Mouse (Mus musculus): Measurements from ENCODE around the gene Card19.

DNA sequence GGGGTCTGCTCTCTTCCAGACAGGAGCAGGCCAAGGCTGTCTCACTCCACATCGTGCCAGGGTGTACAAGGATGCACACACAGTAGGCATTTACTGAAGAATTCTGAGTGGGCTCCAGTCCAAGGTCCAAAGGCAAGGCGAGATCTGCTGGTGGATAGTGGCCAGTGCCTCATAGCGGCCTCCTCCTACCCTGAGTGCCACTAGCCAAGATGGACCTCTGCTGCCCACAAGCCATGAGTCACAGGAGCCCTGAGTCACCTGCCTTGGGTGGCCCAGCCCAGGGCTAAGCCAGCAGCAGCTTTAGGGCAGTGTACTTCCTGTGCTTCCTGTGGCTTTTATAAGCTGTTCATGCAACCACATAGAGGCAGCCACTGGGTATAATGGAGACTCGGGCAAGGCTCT is 2.3 kb downstream of the Card19 start:
- TF ChIP-seq CTCF (conservative IDR thresholded peaks at IDR 0.05; ENCODE audit: low read length) (no peak), POU5F1 (IDR thresholded peaks at IDR 0.05; ENCODE audit: borderline replicate concordance, low read length) (no peak), NANOG (IDR thresholded peaks at IDR 0.05; ENCODE audit: borderline replicate concordance, low read length) (no peak)
